In the genomic region with DNA sequence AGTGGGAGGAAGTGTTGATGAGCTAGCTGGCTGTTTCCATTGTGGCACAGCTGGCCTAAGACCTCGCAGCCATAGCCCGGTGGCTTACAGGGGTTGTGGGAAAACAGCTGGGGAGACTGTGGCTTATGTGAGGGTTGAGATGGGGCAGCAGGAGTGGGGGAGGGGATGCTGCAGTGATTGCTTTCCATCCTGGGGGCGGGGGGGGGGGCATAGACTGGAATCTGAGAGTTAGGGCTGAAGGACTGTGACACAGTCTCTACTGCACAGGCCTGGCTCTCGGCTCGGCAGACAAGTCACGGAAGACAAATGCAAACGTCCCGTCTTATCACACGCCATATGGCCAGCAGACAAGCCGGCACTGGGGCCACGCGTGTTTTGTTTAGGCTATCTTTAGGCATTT, we compare ENCODE assay signal across 10 mouse cellular contexts.
DNase-seq lines count a peak whose midpoint lies in the region; ATAC-seq and TF ChIP-seq lines count a peak whose summit lies in the region.
"Had no signal": no experiment of that assay in that cellular context is flagged by ENCODE, and none has a peak within 500 bp of the region (broad histone marks: within the 10 kb centered on the region; RNA-seq: fewer than 3 reads in every experiment).

No protein-coding gene starts in this region.

- ATAC-seq in heart, embryonic 15.5 days (replicated peaks; ENCODE audit: insufficient number of reproducible peaks, insufficient read depth, low FRiP score, low read depth), result peak; percentile 42; the same call in 1 of the 2 replicates
- ATAC-seq in embryonic facial prominence, embryonic 12.5 days (ENCODE audit: insufficient number of reproducible peaks, insufficient read depth, low FRiP score, low TSS enrichment), result 0 out of 2 replicates have a peak, but pooled peaks have one; percentile 44

- no peaks in the 10 kb centered on the region for H3K27me3 ChIP-seq in heart, embryonic 15.5 days
- H3K27me3 ChIP-seq in embryonic facial prominence, embryonic 12.5 days, result no peaks in the 10 kb centered on the region
- H3K27me3 ChIP-seq in small intestine, adult 2 months (ENCODE audit: control insufficient read depth, insufficient read depth, low read length), result no peaks in the 10 kb centered on the region

- no peak for TF ChIP-seq POLR2A in lung, adult 2 months (IDR thresholded peaks at IDR 0.05; ENCODE audit: borderline replicate concordance, extremely low read depth, low read depth, low read length)
- TF ChIP-seq POLR2A in small intestine, adult 2 months (IDR thresholded peaks at IDR 0.05; ENCODE audit: low read depth, low read length), result no peak

- no peaks in the 10 kb centered on the region for H3K9me3 ChIP-seq in heart, embryonic 15.5 days (replicated peaks)
- no peaks in the 10 kb centered on the region for H3K9me3 ChIP-seq in embryonic facial prominence, embryonic 12.5 days

- H3K4me1 ChIP-seq in heart, embryonic 15.5 days (replicated peaks), result peaks cover 29% of the 10 kb centered on the region
- peaks cover 3% of the 10 kb centered on the region; the same call in 1 of the 2 replicates for H3K4me1 ChIP-seq in lung, adult 2 months (ENCODE audit: control insufficient read depth, insufficient read depth, low read length)
- H3K4me1 ChIP-seq in embryonic facial prominence, embryonic 12.5 days, result peaks cover 20% of the 10 kb centered on the region
- H3K4me1 ChIP-seq in small intestine, adult 2 months (ENCODE audit: control insufficient read depth, insufficient read depth, insufficient read length, low read length), result no peaks in the 10 kb centered on the region

- no peak overlapping the region for H3K9ac ChIP-seq in heart, embryonic 15.5 days
- no peak overlapping the region for H3K9ac ChIP-seq in embryonic facial prominence, embryonic 12.5 days

- peak overlapping the region; percentile 35 for H3K4me2 ChIP-seq in heart, embryonic 15.5 days
- no peak overlapping the region for H3K4me2 ChIP-seq in embryonic facial prominence, embryonic 12.5 days (replicated peaks)

- H3K36me3 ChIP-seq in heart, embryonic 15.5 days, result no peaks in the 10 kb centered on the region; the same call in 1 of the 2 replicates
- peaks cover 6% of the 10 kb centered on the region; the same call in 1 of the 2 replicates for H3K36me3 ChIP-seq in embryonic facial prominence, embryonic 12.5 days
- no peaks in the 10 kb centered on the region for H3K36me3 ChIP-seq in small intestine, adult 2 months (ENCODE audit: control insufficient read depth, insufficient read depth, low read length)

- 20% methylated on average over 12 of the region's 12 CpGs for WGBS in heart, embryonic 15.5 days
- WGBS in lung, adult 2 months, result 39% methylated on average over 12 of the region's 12 CpGs
- WGBS in embryonic facial prominence, embryonic 12.5 days, result 21% methylated on average over 12 of the region's 12 CpGs
- 49% methylated on average over 12 of the region's 12 CpGs for WGBS in small intestine, adult 2 months

- no peak for TF ChIP-seq CTCF in lung, adult 2 months (IDR thresholded peaks at IDR 0.05; ENCODE audit: insufficient read depth, low read length)
- TF ChIP-seq CTCF in small intestine, adult 2 months (IDR thresholded peaks at IDR 0.05; ENCODE audit: extremely low read depth, insufficient read length, insufficient replicate concordance, low read depth, low read length), result no peak

- intact Hi-C loops in heart, postnatal 14 days (cut with DNase I), result no loop called here

- DNase-seq in heart, postnatal 14 days, result no peak
- DNase-seq in lung, adult 2 months, result no peak
- DNase-seq in lung, postnatal 25 days (ENCODE audit: low spot score), result no peak
- no peak for DNase-seq in right cerebral cortex, adult 2 months (ENCODE audit: low spot score in 2 of 2)
- no peak for DNase-seq in B cell, adult 2 months
- DNase-seq: adrenal gland, postnatal 10 days; thymus, postnatal 36 days had no signal

- H3K4me3 ChIP-seq in heart, embryonic 15.5 days, result no peak overlapping the region
- peak overlapping the region; percentile 34 for H3K4me3 ChIP-seq in lung, adult 2 months (replicated peaks; ENCODE audit: extremely low read depth, low read depth, low read length)
- H3K4me3 ChIP-seq in embryonic facial prominence, embryonic 12.5 days, result no peak overlapping the region
- no peak overlapping the region for H3K4me3 ChIP-seq in small intestine, adult 2 months (ENCODE audit: low read depth, low read length)

- H3K27ac ChIP-seq in heart, embryonic 15.5 days, result peak overlapping the region; percentile 42; the same call in 1 of the 2 replicates
- peak overlapping the region; percentile 50; the same call in 1 of the 2 replicates for H3K27ac ChIP-seq in embryonic facial prominence, embryonic 12.5 days
- H3K27ac ChIP-seq in small intestine, adult 2 months (ENCODE audit: insufficient read depth, low read depth, low read length), result peak overlapping the region; percentile 15; the same call in 1 of the 2 replicates
